Mouse (Mus musculus) naive thymus-derived CD4-positive, alpha-beta T cell, adult 5 months (primary cell): ENCODE measurements around the gene Atp5g2. TPM values are rescaled to one million over a fixed set of nuclear protein-coding genes. Genes with fewer than 3 reads are reported as not detected.

ENCODE experiments used
- polyA plus RNA-seq: library from polyadenylated mRNA; unstranded; fragments of 100-300 nt; shearing (Covaris generic); gene quantifications from one replicate; pipeline ENCODE4 v1.2.1, GENCODE M21; 2017

Atp5g2 gene
- 13.0 TPM for polyA plus RNA-seq

GRCm38 (mm10) chr15:102672215-102673071 is at the start of gene Atp5g2:
Gene Atp5g2 (minus strand): TSS chr15:102672352.

GRCm38 (mm10) chr15:102624970-102625686 is 47.0 kb downstream of the Atp5g2 start, which contains the start of the genes Gm28047 and Atf7:
Gene Gm28047 (minus strand): TSS chr15:102625067.
Gene Atf7 (minus strand): TSS chr15:102625464.

Other genes with a start within 250 kb of the Atp5g2 start
- not detected for gene Amhr2, start 227.0 kb downstream of the Atp5g2 start, polyA plus RNA-seq
- 106 TPM for gene Prr13, start 213.3 kb downstream of the Atp5g2 start, polyA plus RNA-seq
- gene Pcbp2, start 201.8 kb downstream of the Atp5g2 start, polyA plus RNA-seq, result 141 TPM
- not detected for gene Gm10337, start 168.6 kb downstream of the Atp5g2 start, polyA plus RNA-seq
- 7.3 TPM for gene Map3k12, start 155.3 kb downstream of the Atp5g2 start, polyA plus RNA-seq
- gene Tarbp2, start 154.2 kb downstream of the Atp5g2 start, polyA plus RNA-seq, result 77.4 TPM
- gene Npff, start 147.4 kb downstream of the Atp5g2 start, polyA plus RNA-seq, result 6.2 TPM
- gene Gm28047, start 47.3 kb downstream of the Atp5g2 start, polyA plus RNA-seq, result not detected
- gene Atf7, start 46.9 kb downstream of the Atp5g2 start, polyA plus RNA-seq, result 43.4 TPM
- 37.6 TPM for gene Calcoco1, start 49.8 kb upstream of the Atp5g2 start, polyA plus RNA-seq
- not detected for gene Hoxc13, start 248.8 kb upstream of the Atp5g2 start, polyA plus RNA-seq